Mouse (Mus musculus): ENCODE results near the gene Ppp4r3a. TPM values are rescaled to one million over a fixed set of nuclear protein-coding genes. Genes with fewer than 3 reads are reported as not detected.

Ppp4r3a gene
- total RNA-seq, 2 experiments from 2014 or later, result 44.2 to 44.6 TPM

- DNase-seq (ENCODE audit: low spot score in 2 of 2), result peak; percentile 75 to 82
These were observed 54.4 kb downstream of the Ppp4r3a start, which contains the start of gene Ccdc88c for GRCm38 (mm10) chr12:101028954-101029731. Ccdc88c (minus strand) TSS chr12:101029056.

DNA sequence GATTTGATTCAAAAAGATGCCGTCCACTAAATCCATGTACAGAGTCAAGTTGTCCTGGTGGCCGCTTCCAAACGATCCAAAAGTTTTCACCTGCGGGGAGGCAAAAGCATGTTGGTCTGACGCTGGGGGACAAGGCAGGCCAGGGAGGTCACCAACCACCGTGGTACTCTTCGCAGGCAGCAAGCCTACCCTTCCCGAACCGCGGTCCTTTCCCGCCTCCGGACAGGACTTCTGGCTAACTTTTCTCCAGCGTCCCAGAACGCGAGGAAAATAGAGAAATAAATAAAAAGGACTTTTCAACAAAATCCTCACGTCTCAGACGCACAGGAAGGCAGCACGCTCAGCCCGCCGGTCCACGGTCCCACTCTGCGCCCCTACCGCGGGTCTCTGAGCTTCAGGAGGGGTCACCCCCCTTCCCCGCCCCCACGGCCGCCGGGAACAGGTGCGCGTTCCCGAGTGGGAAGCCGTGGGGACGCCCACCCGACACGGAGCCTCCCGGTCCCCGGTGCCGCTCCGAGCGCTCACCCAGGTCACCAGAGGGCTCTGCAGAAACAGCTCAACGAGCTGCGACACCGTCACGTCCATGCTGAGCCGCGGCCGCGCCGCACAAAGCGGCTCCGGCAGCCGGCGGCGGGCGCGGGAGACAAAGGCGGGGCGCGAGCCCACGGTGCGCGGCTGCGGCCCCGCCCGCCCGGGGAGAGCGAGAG, 55.1 kb downstream of the Ppp4r3a start:
- peak in 1 of 2 experiments; percentile 33 for DNase-seq (ENCODE audit: low spot score in 2 of 2)

- peak in 1 of 2 experiments; percentile 29 for DNase-seq (ENCODE audit: low spot score in 2 of 2)
These were observed 55.9 kb downstream of the Ppp4r3a start for GRCm38 (mm10) chr12:101027451-101028246.

- peak in 1 of 2 experiments; percentile 60 for DNase-seq (ENCODE audit: low spot score in 2 of 2)
These were observed 56.6 kb downstream of the Ppp4r3a start for GRCm38 (mm10) chr12:101026946-101027345.

DNA sequence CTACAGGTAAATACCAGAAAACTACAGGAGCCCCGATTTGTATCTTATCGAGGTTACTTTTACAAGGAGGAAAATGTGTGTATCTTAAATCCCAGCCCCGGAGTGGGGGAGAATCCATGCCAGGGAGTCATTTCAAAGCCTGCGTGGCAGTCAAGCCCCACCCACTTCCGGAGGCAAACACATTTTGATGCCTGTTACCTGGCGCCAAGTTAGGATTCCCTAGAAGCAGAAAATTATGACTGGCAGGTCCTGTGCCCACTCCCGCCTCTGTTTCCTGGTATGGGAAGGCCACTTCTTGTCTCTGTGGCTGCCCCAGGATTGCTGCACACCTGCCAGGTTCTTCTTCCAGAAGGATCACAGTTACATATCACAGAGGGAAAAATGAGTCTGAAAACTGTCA, 57.0 kb downstream of the Ppp4r3a start:
- DNase-seq (ENCODE audit: low spot score in 2 of 2), result peak in 1 of 2 experiments; percentile 13

DNA sequence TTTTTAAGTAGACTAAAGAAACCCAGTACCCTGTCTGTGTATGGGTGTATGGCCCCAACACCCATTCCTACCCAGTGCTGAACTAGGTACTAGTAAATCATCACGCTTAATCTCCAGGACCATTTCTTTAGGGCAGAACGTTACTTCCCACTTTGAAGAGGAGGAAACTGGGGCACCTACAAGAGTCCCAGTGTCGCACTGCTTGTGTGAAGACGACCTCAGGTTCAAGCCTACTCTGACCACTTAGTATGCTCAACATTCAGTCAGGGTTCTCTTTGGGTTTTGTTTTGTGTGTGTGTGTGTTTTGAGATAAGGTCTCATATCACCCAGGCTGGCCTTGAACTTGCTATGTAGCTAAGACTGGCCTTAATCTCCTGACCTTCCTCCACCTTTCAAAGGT, 57.5 kb downstream of the Ppp4r3a start:
- no peak for DNase-seq (ENCODE audit: low spot score in 2 of 2)

- no peak for DNase-seq (ENCODE audit: low spot score in 2 of 2)
These were observed 58.1 kb downstream of the Ppp4r3a start for GRCm38 (mm10) chr12:101025379-101025778.

GRCm38 (mm10) chr12:101024824-101025223, 58.7 kb downstream of the Ppp4r3a start:
- no peak for DNase-seq (ENCODE audit: low spot score in 2 of 2)

- no peak for DNase-seq (ENCODE audit: low spot score in 2 of 2)
These were observed 60.4 kb downstream of the Ppp4r3a start for GRCm38 (mm10) chr12:101023143-101023542.

DNA sequence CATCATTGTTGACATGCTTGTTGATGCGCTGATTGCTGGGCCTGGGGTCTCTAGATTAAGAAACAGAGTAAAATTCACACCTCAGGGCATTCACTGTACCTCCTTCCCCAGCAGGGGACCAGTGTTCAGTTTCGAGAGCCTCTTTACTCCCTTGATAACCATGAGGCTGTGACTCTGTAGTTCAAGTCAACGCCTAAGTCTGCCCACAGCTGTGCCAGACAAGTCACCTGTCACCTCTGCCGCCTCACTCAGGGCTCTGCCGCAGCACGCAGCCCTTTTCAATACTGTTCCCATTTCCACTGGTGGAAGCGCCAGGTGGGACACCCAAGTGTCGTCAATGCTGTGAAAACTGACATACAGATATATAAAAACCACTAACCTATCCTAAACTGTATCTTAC, 61.1 kb downstream of the Ppp4r3a start:
- DNase-seq (ENCODE audit: low spot score in 2 of 2), result no peak

GRCm38 (mm10) chr12:101021484-101022226, 61.8 kb downstream of the Ppp4r3a start:
- no peak for DNase-seq (ENCODE audit: low spot score in 2 of 2)

GRCm38 (mm10) chr12:101020210-101021015, 63.1 kb downstream of the Ppp4r3a start:
- no peak for DNase-seq (ENCODE audit: low spot score in 2 of 2)

- DNase-seq (ENCODE audit: low spot score in 2 of 2), result no peak
These were observed 64.1 kb downstream of the Ppp4r3a start for GRCm38 (mm10) chr12:101019443-101019842.

GRCm38 (mm10) chr12:101019031-101019430, 64.5 kb downstream of the Ppp4r3a start:
- no peak for DNase-seq (ENCODE audit: low spot score in 2 of 2)

- DNase-seq (ENCODE audit: low spot score in 2 of 2), result no peak
These were observed 65.5 kb downstream of the Ppp4r3a start for GRCm38 (mm10) chr12:101017971-101018371.

- DNase-seq (ENCODE audit: low spot score in 2 of 2), result no peak
These were observed 67.0 kb downstream of the Ppp4r3a start for GRCm38 (mm10) chr12:101016412-101016928.

DNA sequence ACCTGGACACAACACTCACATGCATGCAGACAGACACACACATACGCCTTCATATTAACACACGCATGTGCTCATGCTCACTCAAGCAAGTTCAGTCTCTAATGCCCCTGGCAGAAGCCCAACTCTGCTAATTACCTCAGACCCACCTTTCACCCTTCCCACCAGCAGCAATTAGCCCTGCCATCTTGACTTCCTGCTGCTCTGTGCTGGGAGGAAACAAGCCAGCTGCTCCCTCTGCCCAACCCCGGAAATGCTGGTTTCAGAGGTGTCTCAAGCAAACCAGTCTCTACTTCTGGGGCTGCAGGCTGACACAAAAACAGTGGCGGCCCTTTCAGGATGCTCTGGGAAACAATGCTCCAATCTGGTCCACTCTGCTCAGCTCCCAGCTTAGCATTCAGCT, 67.6 kb downstream of the Ppp4r3a start:
- DNase-seq (ENCODE audit: low spot score in 2 of 2), result no peak

DNA sequence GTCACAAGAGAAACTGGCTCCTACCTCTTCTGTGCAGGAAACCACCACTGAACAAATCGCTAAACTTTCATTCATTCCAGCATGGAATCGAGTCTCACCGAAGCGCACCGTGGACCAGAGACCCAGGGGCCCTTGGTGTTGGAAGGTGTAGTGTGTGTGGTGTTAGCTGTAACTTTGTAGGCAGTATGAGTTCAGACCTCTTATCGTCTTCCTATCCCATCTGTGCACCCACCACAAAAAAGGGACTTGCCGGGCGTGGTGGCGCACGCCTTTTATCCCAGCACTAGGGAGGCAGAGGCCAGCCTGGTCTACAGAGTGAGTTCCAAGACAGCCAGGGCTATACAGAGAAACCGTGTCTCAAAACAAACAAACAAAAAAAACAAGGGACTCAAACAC, 68.3 kb downstream of the Ppp4r3a start:
- no peak for DNase-seq (ENCODE audit: low spot score in 2 of 2)

DNA sequence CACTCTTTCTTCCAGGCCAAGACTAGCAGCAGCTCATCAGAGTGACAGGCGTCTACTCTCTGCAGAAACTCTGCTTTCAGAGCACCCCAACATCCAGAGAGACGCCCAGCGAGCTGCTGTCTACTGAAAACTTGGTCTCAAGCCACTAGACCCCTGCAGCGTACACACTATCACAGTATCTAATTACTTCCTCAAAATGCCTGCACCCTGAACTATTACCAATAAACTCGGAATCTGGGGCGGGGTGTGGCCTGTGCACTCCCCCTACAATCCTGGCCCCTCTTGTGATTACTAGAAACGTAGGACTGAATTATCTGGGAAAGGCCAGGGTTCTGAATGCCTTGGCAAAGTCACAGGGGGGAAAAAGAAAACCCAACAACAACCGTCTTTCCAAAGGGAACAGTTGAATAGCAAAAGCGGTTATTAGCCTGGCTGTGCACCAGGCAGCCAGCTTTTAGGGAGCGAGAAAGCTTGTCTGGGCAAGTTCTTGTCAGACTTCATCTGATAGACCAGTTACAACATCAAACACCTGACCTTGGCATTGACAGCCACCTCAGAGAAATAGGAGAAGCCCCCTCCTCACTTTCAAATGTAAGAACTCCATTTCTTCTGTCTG, 68.8 kb downstream of the Ppp4r3a start:
- DNase-seq (ENCODE audit: low spot score in 2 of 2), result no peak
